Mouse (Mus musculus) hindbrain, embryonic 16.5 days (tissue): ENCODE data around the gene Sqstm1. TPM values are rescaled to one million over a fixed set of nuclear protein-coding genes. Genes with fewer than 3 reads are reported as not detected.

Experiments used
- ATAC-seq: fragments of 200-750 bp; cut with Nextera tagmentation; 2 replicates; pipeline ENCODE4 v1.8.0; 2017; ENCODE audit warnings: moderate TSS enrichment, moderate library complexity
- H3K27ac ChIP-seq: fragments of 300-500 bp; sonication (generic); 2 replicates; pipeline ENCODE4 v1.5.1; 2014; ENCODE audit warnings: low read depth, mild to moderate bottlenecking, control low read depth, low read length, moderate library complexity
- H3K27me3 ChIP-seq: fragments of 300-500 bp; sonication (generic); replicated peaks from 2 replicates; pipeline ENCODE4 v1.6.1; 2014; ENCODE audit warnings: low read length; ENCODE audit not compliant: control insufficient read depth, insufficient read depth
- H3K36me3 ChIP-seq: fragments of 300-500 bp; sonication (generic); 2 replicates; pipeline ENCODE4 v1.6.1; 2014; ENCODE audit warnings: mild to moderate bottlenecking, low read length, moderate library complexity, mixed read lengths; ENCODE audit not compliant: control insufficient read depth, insufficient read depth
- H3K4me1 ChIP-seq: fragments of 300-500 bp; sonication (generic); 2 replicates; pipeline ENCODE4 v1.6.1; 2014; ENCODE audit warnings: low read depth, low read length; ENCODE audit not compliant: control insufficient read depth, insufficient read depth
- H3K4me2 ChIP-seq: fragments of 300-500 bp; sonication (generic); 2 replicates; pipeline ENCODE4 v1.6.1; 2014; ENCODE audit warnings: mild to moderate bottlenecking, low read length, control low read depth, moderate library complexity
- H3K4me3 ChIP-seq: fragments of 300-500 bp; sonication (generic); 2 replicates; pipeline ENCODE4 v1.5.1; 2014; ENCODE audit warnings: mild to moderate bottlenecking, low read length, control low read depth, moderate library complexity
- H3K9ac ChIP-seq: fragments of 300-500 bp; sonication (generic); 2 replicates; pipeline ENCODE4 v1.6.1; 2014; ENCODE audit warnings: low read depth, mild to moderate bottlenecking, control low read depth, low read length, moderate library complexity
- H3K9me3 ChIP-seq: fragments of 300-500 bp; sonication (generic); 2 replicates; pipeline ENCODE4 v1.6.1; 2014; ENCODE audit warnings: mild to moderate bottlenecking, low read length, moderate library complexity; ENCODE audit not compliant: control insufficient read depth
- WGBS: fragments of 180-500 bp; shearing (Covaris S2); extraction: QIAGEN DNeasy Blood & Tissue Kit; methylation state at CpG from one replicate; pipeline ENCODE4 v1.1.7; 2014; 5-methylcytosine and 5-hydroxymethylcytosine counted together
- polyA plus RNA-seq: library from polyadenylated mRNA; unstranded; fragments of >200 nt; fragmentation: Nextera tagmentation; extraction: Ambion mirVana; gene quantifications from 2 replicates; pipeline ENCODE4 v1.2.1, GENCODE M21; 2015

Gene Sqstm1
- polyA plus RNA-seq, 1 experiment from 2014 or later, result 480 TPM

DNA sequence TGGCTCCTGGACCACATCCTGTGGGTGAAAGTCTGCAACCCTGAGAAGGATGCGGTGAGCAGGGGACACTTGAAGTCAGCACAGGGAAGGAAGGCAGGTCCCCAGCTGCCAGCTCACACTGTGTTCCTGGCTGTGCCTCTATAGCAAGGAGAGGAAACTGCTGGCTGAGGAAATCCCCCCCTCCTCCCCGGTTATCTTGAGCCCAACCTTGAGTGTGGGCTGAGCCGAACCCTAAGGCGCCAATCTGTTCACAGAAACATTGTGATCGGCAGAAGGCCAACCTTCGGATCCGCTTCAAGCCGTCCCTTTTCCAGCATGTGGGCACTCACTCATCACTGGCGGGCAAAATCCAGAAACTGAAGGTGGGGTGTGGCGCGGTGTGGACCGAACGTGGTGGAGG, 22.4 kb upstream of the Sqstm1 start:
- 96% methylated on average over 13 of the region's 13 CpGs for WGBS
- H3K4me3 ChIP-seq, result no peak overlapping the region
- peaks cover 31% of the 10 kb centered on the region for H3K36me3 ChIP-seq
- H3K27ac ChIP-seq, result no peak overlapping the region
- H3K9me3 ChIP-seq, result no peaks in the 10 kb centered on the region
- ATAC-seq, result no peak
- H3K27me3 ChIP-seq, result 0 out of 2 replicates have a peak, but pooled peaks cover 4% of the 10 kb centered on the region
- no peak overlapping the region for H3K4me2 ChIP-seq
- no peak overlapping the region for H3K9ac ChIP-seq
- peaks cover 32% of the 10 kb centered on the region for H3K4me1 ChIP-seq

DNA sequence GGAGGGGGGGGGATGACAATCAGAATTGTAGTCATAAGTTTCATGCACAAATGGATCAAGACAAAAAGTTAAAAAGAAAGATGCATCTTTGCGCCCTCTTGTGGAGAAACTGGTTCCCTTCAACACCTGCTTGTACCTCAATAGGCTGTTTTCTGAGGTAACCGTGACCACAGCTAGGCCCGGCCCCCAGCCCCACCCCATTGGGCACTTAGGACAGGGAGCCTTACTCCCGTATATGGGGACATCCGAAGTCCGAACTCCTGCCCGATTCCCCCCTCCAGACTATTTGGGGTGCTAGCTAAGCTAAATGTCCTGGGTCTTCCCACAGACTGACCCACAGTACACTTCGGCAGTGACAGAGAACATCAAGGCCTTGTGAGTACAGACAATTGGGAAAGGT, 20.8 kb upstream of the Sqstm1 start:
- Histone ChIP-seq H3K27ac (no peak overlapping the region), H3K9me3 (no peaks in the 10 kb centered on the region), H3K4me1 (peaks cover 42% of the 10 kb centered on the region), H3K27me3 (0 out of 2 replicates have a peak, but pooled peaks cover 4% of the 10 kb centered on the region), H3K4me3 (no peak overlapping the region), H3K4me2 (no peak overlapping the region), H3K36me3 (peaks cover 31% of the 10 kb centered on the region), H3K9ac (no peak overlapping the region)
- no peak for ATAC-seq
- 18% methylated on average over 8 of the region's 8 CpGs for WGBS

DNA sequence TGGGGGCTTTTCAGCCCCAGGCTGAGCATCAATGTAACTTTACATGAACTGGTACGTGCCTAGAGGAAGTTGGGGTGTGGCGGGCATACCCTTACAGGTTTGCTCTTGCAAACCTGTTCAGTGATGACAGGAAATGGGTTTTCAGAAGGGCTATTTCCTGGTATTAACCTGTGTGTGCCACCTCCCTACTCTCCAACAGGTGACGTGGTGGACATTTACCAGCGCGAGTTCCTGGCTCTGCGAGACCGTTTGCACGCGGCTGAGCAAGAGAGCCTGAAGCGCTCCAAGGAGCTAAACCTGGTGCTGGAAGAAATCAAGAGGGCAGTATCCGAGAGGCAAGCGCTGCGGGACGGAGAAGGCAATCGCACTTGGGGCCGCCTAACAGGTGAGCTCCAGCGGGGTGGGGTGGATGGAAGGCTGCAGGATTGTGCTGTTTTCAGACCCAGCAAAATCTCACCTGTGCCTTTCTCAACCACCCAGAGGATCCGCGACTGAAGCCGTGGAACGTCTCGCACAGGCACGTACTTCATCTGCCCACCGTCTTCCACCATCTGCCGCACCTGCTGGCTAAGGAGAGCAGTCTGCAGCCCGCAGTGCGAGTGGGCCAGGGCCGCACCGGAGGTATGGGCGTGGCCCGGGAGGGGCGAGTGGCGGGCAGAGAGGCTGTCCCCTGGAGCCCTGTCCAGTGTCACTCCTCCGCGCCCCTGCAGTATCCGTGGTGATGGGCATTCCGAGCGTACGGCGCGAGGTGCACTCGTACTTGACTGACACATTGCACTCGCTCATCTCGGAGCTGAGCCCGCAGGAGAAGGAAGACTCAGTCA, 20.1 kb upstream of the Sqstm1 start:
- Histone ChIP-seq H3K9me3 (no peaks in the 10 kb centered on the region), H3K9ac (peak overlapping the region; percentile 12), H3K36me3 (peaks cover 31% of the 10 kb centered on the region), H3K4me1 (peaks cover 40% of the 10 kb centered on the region), H3K27ac (no peak overlapping the region), H3K27me3 (0 out of 2 replicates have a peak, but pooled peaks cover 4% of the 10 kb centered on the region), H3K4me3 (0 out of 2 replicates have a peak overlapping the region, but pooled peaks have one; percentile 10), H3K4me2 (peak overlapping the region; percentile 47)
- 27% methylated on average over 45 of the region's 45 CpGs for WGBS
- peak; percentile 10; the same call in 1 of the 2 replicates for ATAC-seq

DNA sequence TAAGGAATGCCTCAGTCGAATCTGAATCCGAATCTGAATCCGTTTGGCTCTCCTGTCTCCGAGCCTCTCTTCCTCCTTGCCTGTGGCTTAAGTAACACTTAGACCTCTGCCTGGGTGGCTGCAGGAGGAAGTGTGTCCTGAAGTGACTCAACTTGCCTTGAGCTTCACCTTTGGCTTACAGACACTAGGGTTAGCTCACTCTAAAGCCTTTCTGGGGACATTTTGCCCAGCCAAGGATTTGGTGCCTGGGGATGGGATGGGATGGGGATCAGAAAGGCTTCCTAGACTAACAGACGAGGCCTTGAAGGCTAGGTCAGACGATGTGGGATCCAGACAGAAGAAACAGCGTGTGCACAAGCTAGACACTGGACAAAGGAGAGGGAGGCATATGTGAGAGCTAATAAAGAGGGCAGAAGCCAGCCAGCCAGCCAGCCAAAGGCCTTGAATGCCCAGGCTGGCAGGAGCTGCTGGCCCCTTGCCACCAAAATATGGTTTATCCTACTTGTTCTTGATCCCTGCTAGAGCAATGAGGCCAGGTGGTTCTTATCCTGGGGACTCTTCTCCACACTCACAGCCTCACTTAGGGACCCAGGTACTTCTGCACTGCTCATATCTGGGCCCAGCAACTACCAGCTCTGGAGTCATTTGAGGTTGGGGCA, 18.8 kb upstream of the Sqstm1 start:
- WGBS, result 38% methylated on average over 7 of the region's 7 CpGs

DNA sequence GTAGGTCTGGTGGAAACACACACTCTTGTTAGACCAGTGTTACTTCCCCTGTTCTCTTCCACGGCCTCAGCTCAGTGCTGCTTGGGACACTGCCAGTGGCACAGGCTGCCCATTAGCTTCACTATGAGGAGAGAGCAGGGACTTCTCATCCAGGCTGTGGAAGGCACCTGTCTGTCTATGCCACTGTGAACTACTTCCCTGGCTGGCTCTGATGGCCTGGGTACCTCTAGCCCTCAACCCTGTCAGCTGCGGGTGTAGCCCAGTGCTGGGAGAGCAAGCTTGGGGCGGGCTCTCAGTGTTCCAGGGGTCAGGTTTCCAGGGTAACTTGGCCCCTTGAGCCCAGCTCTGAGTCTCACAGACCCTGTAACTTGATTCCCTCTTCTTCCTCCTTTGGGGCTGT, 18.1 kb upstream of the Sqstm1 start:
- Histone ChIP-seq H3K27me3 (no peaks in the 10 kb centered on the region), H3K4me1 (peaks cover 43% of the 10 kb centered on the region), H3K4me3 (no peak overlapping the region), H3K9me3 (no peaks in the 10 kb centered on the region), H3K4me2 (no peak overlapping the region), H3K36me3 (peaks cover 20% of the 10 kb centered on the region), H3K27ac (no peak overlapping the region), H3K9ac (peak overlapping the region; percentile 45; the same call in 1 of the 2 replicates)
- no peak for ATAC-seq
- WGBS, result 24% methylated on average over 3 of the region's 3 CpGs

More for the DNA sequence above, 18.8 kb upstream of the Sqstm1 start:
- Histone ChIP-seq H3K36me3 (peaks cover 26% of the 10 kb centered on the region), H3K27ac (no peak overlapping the region), H3K27me3 (0 out of 2 replicates have a peak, but pooled peaks cover 2% of the 10 kb centered on the region), H3K9me3 (no peaks in the 10 kb centered on the region), H3K4me1 (peaks cover 40% of the 10 kb centered on the region), H3K9ac (0 out of 2 replicates have a peak overlapping the region, but pooled peaks have one; percentile 8), H3K4me3 (no peak overlapping the region), H3K4me2 (no peak overlapping the region)
- no peak for ATAC-seq

DNA sequence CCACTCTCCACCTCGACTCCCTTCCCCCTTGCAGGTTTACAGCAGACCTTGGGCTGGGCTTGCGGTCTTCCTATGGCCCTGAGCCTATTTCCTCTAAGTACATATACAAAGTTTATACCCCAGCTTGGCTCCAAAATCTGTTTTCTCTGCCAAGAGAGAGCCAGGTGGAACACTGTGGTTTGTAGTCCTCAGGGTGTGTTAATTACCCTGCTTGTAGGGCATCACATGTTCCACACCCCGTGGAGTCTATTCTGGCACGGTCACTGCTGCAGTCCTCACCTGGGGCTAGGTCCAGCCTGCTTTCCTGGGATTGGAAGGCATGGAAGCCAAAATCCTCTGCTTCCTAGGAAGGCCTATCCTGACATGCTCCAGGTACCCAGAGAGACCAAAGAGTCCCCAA, 17.1 kb upstream of the Sqstm1 start:
- ATAC-seq, result no peak
- no peaks in the 10 kb centered on the region for H3K9me3 ChIP-seq
- 0 out of 2 replicates have a peak overlapping the region, but pooled peaks have one; percentile 9 for H3K9ac ChIP-seq
- no peaks in the 10 kb centered on the region for H3K27me3 ChIP-seq
- H3K4me3 ChIP-seq, result no peak overlapping the region
- H3K36me3 ChIP-seq, result peaks cover 10% of the 10 kb centered on the region
- H3K27ac ChIP-seq, result no peak overlapping the region
- peaks cover 52% of the 10 kb centered on the region for H3K4me1 ChIP-seq
- WGBS, result 82% methylated on average over 4 of the region's 4 CpGs
- H3K4me2 ChIP-seq, result no peak overlapping the region

DNA sequence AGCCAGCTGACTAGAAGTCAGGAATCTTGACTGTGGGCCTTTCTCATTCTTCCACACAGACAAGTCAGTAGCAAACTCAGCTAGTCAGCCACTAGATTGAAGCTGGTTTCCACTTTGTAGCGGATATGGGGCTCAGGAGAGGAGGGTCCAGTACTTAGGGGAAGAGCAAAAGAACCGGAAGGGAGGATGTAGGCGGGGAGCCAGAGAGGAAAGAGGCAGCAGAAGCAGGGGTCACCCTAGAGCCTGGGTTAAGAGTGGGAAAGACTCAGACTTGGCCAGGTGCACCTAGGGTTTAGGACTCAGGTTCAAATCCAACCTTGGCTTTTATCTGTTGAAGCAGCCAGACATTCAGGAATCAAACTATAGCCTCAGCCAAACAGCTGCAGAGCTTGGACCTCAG, 16.6 kb upstream of the Sqstm1 start:
- peaks cover 5% of the 10 kb centered on the region for H3K36me3 ChIP-seq
- no peak overlapping the region for H3K27ac ChIP-seq
- ATAC-seq, result no peak
- H3K4me2 ChIP-seq, result peak overlapping the region; percentile 93
- no peak overlapping the region for H3K4me3 ChIP-seq
- 81% methylated on average over 3 of the region's 3 CpGs for WGBS
- peaks cover 52% of the 10 kb centered on the region for H3K4me1 ChIP-seq
- H3K9ac ChIP-seq, result 0 out of 2 replicates have a peak overlapping the region, but pooled peaks have one; percentile 9
- no peaks in the 10 kb centered on the region for H3K27me3 ChIP-seq
- H3K9me3 ChIP-seq, result no peaks in the 10 kb centered on the region

DNA sequence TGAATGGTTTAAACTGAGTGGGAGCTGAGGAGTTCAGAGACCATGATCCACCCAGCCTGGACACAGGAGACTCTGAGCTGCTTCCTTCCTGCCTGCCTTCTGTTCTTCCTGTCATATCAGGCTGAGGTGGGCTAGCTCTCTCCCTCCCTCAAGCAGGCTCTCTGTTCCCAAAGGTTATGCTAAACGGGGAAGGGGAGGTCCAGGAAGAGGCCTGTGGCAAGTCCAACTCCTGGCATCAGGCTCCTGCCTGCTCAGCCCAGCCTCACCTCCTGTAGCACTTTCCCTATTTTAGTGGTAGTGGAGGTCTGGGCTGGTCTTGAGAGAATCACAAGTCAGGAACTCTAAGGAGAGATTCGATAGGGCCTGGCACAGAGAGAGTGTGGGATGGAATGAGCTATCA, 15.8 kb upstream of the Sqstm1 start:
- Histone ChIP-seq H3K27me3 (no peaks in the 10 kb centered on the region), H3K4me3 (peak overlapping the region; percentile 91), H3K9me3 (no peaks in the 10 kb centered on the region), H3K4me2 (peak overlapping the region; percentile 93), H3K9ac (peak overlapping the region; percentile 98), H3K27ac (peak overlapping the region; percentile 94; the same call in 1 of the 2 replicates), H3K4me1 (peaks cover 52% of the 10 kb centered on the region), H3K36me3 (peaks cover 3% of the 10 kb centered on the region; the same call in 1 of the 2 replicates)
- ATAC-seq, result no peak
- 41% methylated on average over 2 of the region's 2 CpGs for WGBS
